Mouse (Mus musculus): Measurements from ENCODE around the gene Nadsyn1. TPM values are rescaled to one million over a fixed set of nuclear protein-coding genes. Genes with fewer than 3 reads are reported as not detected.
A peak's percentile ranks its signal among the peaks of the same experiment; 100 is the strongest.

The Nadsyn1 gene
- polyA plus RNA-seq, 1 experiment = 10.8 TPM

GRCm38 (mm10) chr7:143751380-143751779 lies 71.3 kb downstream of the Nadsyn1 start:
- TF ChIP-seq POLR2A (IDR thresholded peaks at IDR 0.05; ENCODE audit: borderline replicate concordance, insufficient read depth, low read length) (no peak), CTCF (IDR thresholded peaks at IDR 0.05; ENCODE audit: borderline replicate concordance, insufficient read depth, low read depth, low read length) (no peak)
- Histone ChIP-seq H3K27ac (ENCODE audit: insufficient read depth, low read length) (no peak overlapping the region), H3K4me3 (replicated peaks; ENCODE audit: insufficient read depth, low read depth, low read length) (no peak overlapping the region), H3K27me3 (ENCODE audit: control insufficient read depth, insufficient read depth, low read length) (no peaks in the 10 kb centered on the region; the same call in 1 of the 2 replicates), H3K4me1 (ENCODE audit: control insufficient read depth, insufficient read depth, low read length) (0 out of 2 replicates have a peak, but pooled peaks cover 5% of the 10 kb centered on the region)
- no peak for DNase-seq
- 63% methylated on average over 1 of the region's 1 CpGs for WGBS

- Histone ChIP-seq H3K4me3 (replicated peaks; ENCODE audit: insufficient read depth, low read depth, low read length) (no peak overlapping the region), H3K27me3 (ENCODE audit: control insufficient read depth, insufficient read depth, low read length) (no peaks in the 10 kb centered on the region), H3K27ac (ENCODE audit: insufficient read depth, low read length) (no peak overlapping the region), H3K4me1 (ENCODE audit: control insufficient read depth, insufficient read depth, low read length) (no peaks in the 10 kb centered on the region)
- 55% methylated on average over 3 of the region's 3 CpGs for WGBS
- DNase-seq = no peak
- no peak for TF ChIP-seq CTCF (IDR thresholded peaks at IDR 0.05; ENCODE audit: borderline replicate concordance, insufficient read depth, low read depth, low read length)
- TF ChIP-seq POLR2A (IDR thresholded peaks at IDR 0.05; ENCODE audit: borderline replicate concordance, insufficient read depth, low read length) = no peak
Measured at GRCm38 (mm10) chr7:143749045-143749444, 73.6 kb downstream of the Nadsyn1 start.

- WGBS = under 1% methylated on average over 16 of the region's 16 CpGs
- Histone ChIP-seq H3K4me1 (ENCODE audit: control insufficient read depth, insufficient read depth, low read length) (no peaks in the 10 kb centered on the region), H3K27ac (ENCODE audit: insufficient read depth, low read length) (no peak overlapping the region), H3K27me3 (ENCODE audit: control insufficient read depth, insufficient read depth, low read length) (no peaks in the 10 kb centered on the region), H3K4me3 (replicated peaks; ENCODE audit: insufficient read depth, low read depth, low read length) (no peak overlapping the region)
- peak; percentile 78 to 82 for DNase-seq
- TF ChIP-seq POLR2A (IDR thresholded peaks at IDR 0.05; ENCODE audit: borderline replicate concordance, insufficient read depth, low read length) = no peak
- peak; percentile 84 for TF ChIP-seq CTCF (IDR thresholded peaks at IDR 0.05; ENCODE audit: borderline replicate concordance, insufficient read depth, low read depth, low read length)
Measured at GRCm38 (mm10) chr7:143748041-143748868, 74.4 kb downstream of the Nadsyn1 start.

Other genes starting within 250 kb of the Nadsyn1 start
- gene Cars, start 222.8 kb downstream of the Nadsyn1 start, polyA plus RNA-seq (2012; rRNA removed) = 46.2 and 50.1 TPM in 2 replicates
- 0.05 TPM in 2 replicates for gene Tnfrsf26, start 194.1 kb downstream of the Nadsyn1 start, polyA plus RNA-seq (2012; rRNA removed)
- gene Tnfrsf22, start 173.2 kb downstream of the Nadsyn1 start, polyA plus RNA-seq (2012; rRNA removed) = 3.6 and 3.8 TPM in 2 replicates
- gene Tnfrsf23, start 137.0 kb downstream of the Nadsyn1 start, polyA plus RNA-seq (2012; rRNA removed) = 1.5 and 3.1 TPM in 2 replicates
- 32.4 and 35.6 TPM in 2 replicates for gene Osbpl5, start 65.9 kb downstream of the Nadsyn1 start, polyA plus RNA-seq (2012; rRNA removed)
- not detected in 2 replicates for gene Mrgprg, start 55.9 kb downstream of the Nadsyn1 start, polyA plus RNA-seq (2012; rRNA removed)
- 4.0 and 4.4 TPM in 2 replicates for gene Mrgpre, start 38.3 kb downstream of the Nadsyn1 start, polyA plus RNA-seq (2012; rRNA removed)
- 70.7 and 79.2 TPM in 2 replicates for gene Dhcr7, start 296 bp upstream of the Nadsyn1 start, polyA plus RNA-seq (2012; rRNA removed)
- gene Gm498, start 44.0 kb upstream of the Nadsyn1 start, polyA plus RNA-seq (2012; rRNA removed) = not detected in 2 replicates
- gene Shank2, start 179.1 kb upstream of the Nadsyn1 start, polyA plus RNA-seq (2012; rRNA removed) = 46.3 and 53.6 TPM in 2 replicates